Mouse (Mus musculus): ENCODE data around the gene Rrp1b.

DNA sequence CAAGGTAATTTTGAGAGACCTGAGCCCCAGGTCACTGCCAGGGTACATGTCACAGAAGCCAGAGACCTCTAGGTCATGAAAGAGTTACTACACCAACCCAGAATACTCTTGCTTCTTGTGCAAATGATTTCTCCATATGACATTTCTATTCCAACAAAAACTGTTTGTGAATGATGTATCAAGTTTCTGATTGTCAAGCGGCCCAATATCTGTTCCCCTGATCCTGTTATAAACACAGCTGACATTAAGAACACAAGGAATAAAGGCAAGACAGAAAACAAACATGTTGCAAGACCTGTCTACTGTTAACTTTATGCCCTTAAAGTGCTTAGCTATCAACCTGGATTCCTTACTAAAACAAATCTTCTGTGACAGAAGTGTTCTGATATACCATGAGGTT, 37.5 kb upstream of the Rrp1b start:
- TF ChIP-seq POLR2A (IDR thresholded peaks at IDR 0.05; ENCODE audit: extremely low read depth, insufficient read depth, low read length) (no peak), CTCF (IDR thresholded peaks at IDR 0.05; ENCODE audit: extremely low read depth, insufficient read depth, low read length) (no peak)

Data from cortical plate, adult 2 months (tissue).